Mouse (Mus musculus): ENCODE measurements around the gene Tmem145. TPM values are rescaled to one million over a fixed set of nuclear protein-coding genes. Genes with fewer than 3 reads are reported as not detected.

Gene Tmem145
- total and polyA plus RNA-seq, 3 experiments, result not detected

DNA sequence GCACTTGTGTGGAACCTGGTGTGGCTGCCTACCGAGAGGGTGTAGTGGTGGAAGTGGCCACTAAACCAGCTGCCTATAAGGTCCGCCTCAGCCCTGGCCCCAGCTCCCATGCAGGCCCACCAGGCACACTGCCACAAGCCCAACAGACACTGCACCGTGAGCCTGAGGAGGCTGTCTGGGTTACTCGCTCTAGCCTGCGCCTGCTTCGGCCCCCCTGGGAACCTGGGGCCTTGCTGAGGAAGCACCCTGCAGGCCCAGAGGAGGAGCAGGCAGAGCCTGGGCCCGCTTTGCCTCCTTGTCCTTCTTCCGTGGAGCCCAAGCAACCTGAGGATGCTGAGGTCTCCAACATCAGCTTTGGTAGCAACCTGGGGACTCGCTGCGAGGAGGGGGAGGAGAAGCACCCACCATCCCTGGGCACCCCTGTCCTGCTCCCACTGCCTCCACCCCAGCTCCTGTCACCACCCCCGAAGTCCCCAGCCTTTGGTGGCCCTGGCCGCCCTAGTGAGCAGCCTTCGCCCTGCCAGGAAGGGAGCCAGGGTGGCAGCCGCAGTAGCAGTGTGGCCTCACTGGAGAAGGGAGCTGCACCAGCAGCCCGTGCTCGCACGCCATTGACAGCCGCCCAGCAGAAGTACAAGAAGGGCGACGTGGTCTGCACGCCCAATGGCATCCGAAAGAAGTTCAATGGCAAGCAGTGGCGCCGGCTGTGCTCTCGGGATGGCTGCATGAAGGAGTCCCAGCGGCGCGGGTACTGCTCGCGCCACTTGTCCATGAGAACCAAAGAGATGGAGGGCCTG lies 34.1 kb upstream of the Tmem145 start:
- peaks cover 88% of the 10 kb centered on the region for H3K4me1 ChIP-seq (ENCODE audit: insufficient read depth, low read depth, low read length)
- no peaks in the 10 kb centered on the region for H3K27me3 ChIP-seq (ENCODE audit: insufficient read depth, low read length)
- H3K36me3 ChIP-seq (replicated peaks), result peaks cover 69% of the 10 kb centered on the region
- DNase-seq (ENCODE audit: low spot score) (no peak), ATAC-seq (ENCODE audit: extremely low read depth, insufficient number of reproducible peaks, low FRiP score, poor library complexity, severe bottlenecking) (no peak)
- TF ChIP-seq GATA2 (IDR thresholded peaks at IDR 0.05; ENCODE audit: borderline replicate concordance, low read depth, low read length) (no peak), TAL1 (conservative IDR thresholded peaks at IDR 0.05; ENCODE audit: low read depth, low read length) (no peak), GATA1 (IDR thresholded peaks at IDR 0.05; ENCODE audit: borderline replicate concordance, low read length) (no peak), CTCF (IDR thresholded peaks at IDR 0.05; ENCODE audit: low read depth, low read length) (no peak), POLR2AphosphoS5 (IDR thresholded peaks at IDR 0.05; ENCODE audit: insufficient replicate concordance, low read depth, low read length) (no peak)
- H3K9me3 ChIP-seq (replicated peaks), result no peaks in the 10 kb centered on the region
- H3K4me3 ChIP-seq (ENCODE audit: low read depth, low read length), result peak overlapping the region; percentile 65

DNA sequence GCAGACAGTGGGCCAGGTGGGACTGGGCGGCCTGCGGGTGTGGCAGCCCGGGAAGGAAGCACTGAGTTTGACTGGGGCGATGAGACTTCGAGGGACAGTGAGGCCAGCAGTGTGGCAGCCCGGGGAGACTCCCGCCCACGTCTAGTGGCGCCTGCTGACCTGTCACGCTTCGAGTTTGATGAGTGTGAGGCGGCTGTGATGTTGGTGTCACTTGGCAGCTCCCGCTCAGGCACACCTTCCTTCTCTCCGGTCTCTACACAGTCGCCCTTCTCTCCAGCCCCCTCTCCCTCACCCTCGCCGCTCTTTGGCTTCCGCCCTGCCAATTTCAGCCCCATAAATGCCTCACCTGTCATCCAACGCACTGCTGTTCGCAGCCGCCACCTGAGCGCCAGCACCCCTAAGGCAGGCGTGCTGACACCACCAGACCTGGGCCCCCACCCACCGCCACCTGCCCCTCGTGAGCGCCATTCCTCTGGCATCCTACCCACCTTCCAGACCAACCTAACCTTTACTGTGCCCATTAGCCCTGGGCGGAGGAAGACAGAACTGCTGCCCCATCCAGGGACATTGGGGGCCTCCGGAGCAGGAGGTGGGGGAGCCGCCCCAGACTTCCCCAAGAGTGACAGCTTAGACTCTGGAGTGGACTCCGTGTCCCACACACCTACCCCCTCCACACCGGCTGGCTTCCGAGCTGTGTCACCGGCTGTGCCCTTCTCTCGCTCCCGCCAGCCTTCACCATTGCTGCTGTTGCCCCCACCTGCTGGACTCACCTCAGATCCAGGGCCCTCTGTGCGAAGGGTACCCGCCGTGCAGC lies 33.3 kb upstream of the Tmem145 start:
- Histone ChIP-seq H3K27me3 (ENCODE audit: insufficient read depth, low read length) (no peaks in the 10 kb centered on the region), H3K4me3 (ENCODE audit: low read depth, low read length) (peak overlapping the region; percentile 65; the same call in 1 of the 2 replicates), H3K4me1 (ENCODE audit: insufficient read depth, low read depth, low read length) (peaks cover 92% of the 10 kb centered on the region), H3K9me3 (replicated peaks) (no peaks in the 10 kb centered on the region), H3K36me3 (replicated peaks) (peaks cover 75% of the 10 kb centered on the region)
- ATAC-seq (ENCODE audit: extremely low read depth, insufficient number of reproducible peaks, low FRiP score, poor library complexity, severe bottlenecking) (no peak), DNase-seq (ENCODE audit: low spot score) (no peak)
- no peak for TF ChIP-seq GATA2 (IDR thresholded peaks at IDR 0.05; ENCODE audit: borderline replicate concordance, low read depth, low read length)

DNA sequence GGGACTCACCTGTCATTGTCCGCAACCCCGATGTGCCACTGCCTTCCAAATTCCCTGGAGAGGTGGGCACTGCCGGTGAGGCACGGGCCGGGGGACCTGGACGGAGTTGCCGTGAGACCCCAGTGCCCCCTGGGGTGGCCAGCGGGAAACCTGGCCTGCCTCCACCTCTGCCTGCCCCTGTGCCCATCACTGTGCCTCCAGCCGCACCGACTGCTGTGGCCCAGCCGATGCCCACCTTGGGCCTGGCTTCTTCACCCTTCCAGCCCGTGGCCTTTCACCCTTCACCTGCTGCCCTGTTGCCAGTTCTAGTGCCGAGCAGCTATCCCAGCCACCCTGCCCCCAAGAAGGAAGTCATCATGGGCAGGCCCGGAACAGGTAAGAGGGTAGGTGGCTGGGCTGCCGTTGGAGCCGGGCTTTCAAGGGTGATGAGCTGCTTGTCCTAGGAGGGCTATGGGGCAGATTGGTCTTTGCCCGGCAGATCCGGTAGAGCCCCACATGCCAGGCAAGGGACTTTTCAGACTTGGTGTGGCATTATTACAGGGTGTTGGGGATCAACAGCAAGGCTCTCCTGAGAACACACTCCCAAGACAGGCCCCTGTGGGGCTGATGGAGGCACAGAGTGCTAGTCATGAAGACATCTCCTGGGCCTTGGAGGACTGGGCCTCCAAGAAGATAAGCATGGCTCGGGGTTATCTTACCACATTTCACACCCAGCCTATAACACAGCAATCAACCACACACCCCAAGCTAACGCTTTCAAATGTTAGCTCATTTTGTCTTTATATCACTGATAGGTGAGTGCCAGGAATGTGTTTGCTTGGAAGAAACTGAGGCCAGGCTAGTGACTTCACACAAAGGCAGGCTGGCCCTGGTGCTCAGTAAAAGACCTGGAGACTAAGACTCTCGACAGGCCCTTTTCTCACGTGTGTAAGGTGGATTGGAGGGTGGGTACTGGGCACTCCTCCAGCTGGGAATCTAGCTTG lies 32.4 kb upstream of the Tmem145 start:
- H3K9me3 ChIP-seq (replicated peaks), result no peaks in the 10 kb centered on the region
- peak overlapping the region; percentile 65; the same call in 1 of the 2 replicates for H3K4me3 ChIP-seq (ENCODE audit: low read depth, low read length)
- H3K36me3 ChIP-seq (replicated peaks), result peaks cover 76% of the 10 kb centered on the region
- no peaks in the 10 kb centered on the region for H3K27me3 ChIP-seq (ENCODE audit: insufficient read depth, low read length)
- H3K4me1 ChIP-seq (ENCODE audit: insufficient read depth, low read depth, low read length), result peaks cover 98% of the 10 kb centered on the region
- DNase-seq (ENCODE audit: low spot score) (peak; percentile 44), ATAC-seq (ENCODE audit: extremely low read depth, insufficient number of reproducible peaks, low FRiP score, poor library complexity, severe bottlenecking) (no peak)
- TF ChIP-seq TAL1 (conservative IDR thresholded peaks at IDR 0.05; ENCODE audit: low read depth, low read length) (no peak), GATA1 (IDR thresholded peaks at IDR 0.05; ENCODE audit: borderline replicate concordance, low read length) (no peak), GATA2 (IDR thresholded peaks at IDR 0.05; ENCODE audit: borderline replicate concordance, low read depth, low read length) (no peak), POLR2AphosphoS5 (IDR thresholded peaks at IDR 0.05; ENCODE audit: insufficient replicate concordance, low read depth, low read length) (no peak), CTCF (IDR thresholded peaks at IDR 0.05; ENCODE audit: low read depth, low read length) (no peak)

DNA sequence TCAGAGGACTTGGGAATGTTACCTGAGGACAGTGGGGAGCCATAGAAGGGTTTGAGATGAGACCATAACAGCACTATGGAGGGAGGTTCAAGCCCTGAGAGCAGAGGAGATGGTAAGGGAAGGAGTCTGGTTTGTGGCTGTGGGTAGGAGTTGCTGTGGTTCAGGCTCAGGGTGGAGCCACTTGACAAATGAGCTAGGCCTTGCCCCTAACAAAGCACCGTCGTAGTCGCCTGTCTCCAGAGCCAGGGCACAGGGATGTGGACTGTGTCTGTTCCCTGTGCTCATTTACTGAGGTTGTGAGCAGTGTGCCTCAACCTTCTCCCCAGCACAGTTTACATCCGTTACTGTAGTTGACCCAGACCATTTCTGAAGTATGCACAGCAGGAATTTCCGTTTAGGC lies 31.3 kb upstream of the Tmem145 start:
- no peak for TF ChIP-seq POLR2AphosphoS5 (IDR thresholded peaks at IDR 0.05; ENCODE audit: insufficient replicate concordance, low read depth, low read length)
- TF ChIP-seq GATA1 (IDR thresholded peaks at IDR 0.05; ENCODE audit: borderline replicate concordance, low read length), result no peak
- TF ChIP-seq CTCF (IDR thresholded peaks at IDR 0.05; ENCODE audit: low read depth, low read length), result no peak
- TF ChIP-seq TAL1 (conservative IDR thresholded peaks at IDR 0.05; ENCODE audit: low read depth, low read length), result no peak
- no peak for TF ChIP-seq GATA2 (IDR thresholded peaks at IDR 0.05; ENCODE audit: borderline replicate concordance, low read depth, low read length)
- Histone ChIP-seq H3K9me3 (replicated peaks) (no peaks in the 10 kb centered on the region), H3K36me3 (replicated peaks) (peaks cover 76% of the 10 kb centered on the region), H3K27me3 (ENCODE audit: insufficient read depth, low read length) (no peaks in the 10 kb centered on the region), H3K4me1 (ENCODE audit: insufficient read depth, low read depth, low read length) (peaks cover 97% of the 10 kb centered on the region), H3K4me3 (ENCODE audit: low read depth, low read length) (peak overlapping the region; percentile 39; the same call in 1 of the 2 replicates)
- no peak for ATAC-seq (ENCODE audit: extremely low read depth, insufficient number of reproducible peaks, low FRiP score, poor library complexity, severe bottlenecking)
- peak; percentile 46 for DNase-seq (ENCODE audit: low spot score)

DNA sequence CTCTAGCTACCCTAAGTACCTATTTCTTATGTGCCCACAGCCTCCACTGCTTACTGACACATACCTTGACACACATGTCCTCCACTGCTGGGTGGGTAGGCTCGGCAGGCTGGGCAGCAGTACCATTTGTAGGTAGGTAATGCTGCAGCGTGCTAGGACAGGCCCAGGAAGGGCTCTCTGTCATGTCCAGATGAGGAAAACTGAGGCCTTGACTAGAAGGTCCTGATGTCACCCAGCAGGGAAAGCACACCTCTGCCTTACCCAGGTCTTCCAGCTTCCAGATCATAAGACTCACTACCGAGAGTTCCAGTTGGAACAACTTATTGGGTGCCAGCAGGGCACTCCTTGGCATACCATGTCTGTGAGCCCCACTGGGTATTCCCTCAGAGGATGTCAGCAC lies 30.9 kb upstream of the Tmem145 start:
- H3K9me3 ChIP-seq (replicated peaks), result no peaks in the 10 kb centered on the region
- ATAC-seq (ENCODE audit: extremely low read depth, insufficient number of reproducible peaks, low FRiP score, poor library complexity, severe bottlenecking) (no peak), DNase-seq (ENCODE audit: low spot score) (no peak)
- peaks cover 72% of the 10 kb centered on the region for H3K36me3 ChIP-seq (replicated peaks)
- H3K4me3 ChIP-seq (ENCODE audit: low read depth, low read length), result peak overlapping the region; percentile 39; the same call in 1 of the 2 replicates
- peaks cover 97% of the 10 kb centered on the region for H3K4me1 ChIP-seq (ENCODE audit: insufficient read depth, low read depth, low read length)
- TF ChIP-seq GATA2 (IDR thresholded peaks at IDR 0.05; ENCODE audit: borderline replicate concordance, low read depth, low read length), result no peak
- no peak for TF ChIP-seq POLR2AphosphoS5 (IDR thresholded peaks at IDR 0.05; ENCODE audit: insufficient replicate concordance, low read depth, low read length)
- no peaks in the 10 kb centered on the region for H3K27me3 ChIP-seq (ENCODE audit: insufficient read depth, low read length)

Measured in G1E (cell line).